Mouse (Mus musculus) liver, embryonic 14.5 days (tissue): ENCODE results near the gene Cacna1s.

Source experiments
- CTCF ChIP-seq: IDR thresholded peaks from 2 replicates; pipeline ENCODE4 v1.5.1; 2016; ENCODE audit warnings: antibody characterized with exemption, low read depth, control low read depth
- EP300 ChIP-seq: IDR thresholded peaks from 2 replicates; pipeline ENCODE4 v1.6.1; 2016; ENCODE audit warnings: antibody characterized with exemption, low read depth

- no peak for TF ChIP-seq EP300
- no peak for TF ChIP-seq CTCF
Observed at GRCm38 (mm10) chr1:136085988-136086685, 33.6 kb downstream of the Cacna1s start.
